Mouse (Mus musculus) mouse trophoblast stem cell (cell line): Measurements from ENCODE around the gene 9830107B12Rik.

Experiments
- in situ Hi-C, 2 experiments: fragments of 300-500 bp; cut with MseI, MboI; formaldehyde crosslinking; loops; 2 replicates in 1 of 2; 3 replicates in 1 of 2; pipeline ENCODE4 v1.15.1; 2025

9830107B12Rik gene

GRCm38 (mm10) chr17:48095718-48096121 is 50.3 kb downstream of the 9830107B12Rik start:
- in situ Hi-C loops, result loop anchor here in 1 of 2 experiments (5.0 kb wide), 1 partner anchor 38 kb away; no protein-coding TSS in a partner anchor

- in situ Hi-C loops, result loop anchor here in 1 of 2 experiments (5.0 kb wide), 1 partner anchor 38 kb away; no protein-coding TSS in a partner anchor
Measured at GRCm38 (mm10) chr17:48094820-48095680, 51.0 kb downstream of the 9830107B12Rik start.

GRCm38 (mm10) chr17:48093286-48093817 is 52.7 kb downstream of the 9830107B12Rik start:
- in situ Hi-C loops, result no loop called here

- in situ Hi-C loops, result no loop called here
Measured at GRCm38 (mm10) chr17:48090305-48090704, 55.8 kb downstream of the 9830107B12Rik start.

- in situ Hi-C loops, result no loop called here
Measured at GRCm38 (mm10) chr17:48089446-48089845, 56.6 kb downstream of the 9830107B12Rik start.

- in situ Hi-C loops, result no loop called here
Measured at GRCm38 (mm10) chr17:48089019-48089418, 57.0 kb downstream of the 9830107B12Rik start, which contains the start of gene 1700067P10Rik. Gene 1700067P10Rik (plus strand): TSS chr17:48089319.

GRCm38 (mm10) chr17:48080626-48081025 is 65.4 kb downstream of the 9830107B12Rik start:
- in situ Hi-C loops, result no loop called here
